Mouse (Mus musculus) ES-Bruce4 (cell line): ENCODE results near the gene Sar1a. TPM values are rescaled to one million over a fixed set of nuclear protein-coding genes. Genes with fewer than 3 reads are reported as not detected.

Source experiments
- H3K27ac ChIP-seq: 2 replicates; pipeline ENCODE4 v1.5.1; 2012; ENCODE audit warnings: low read length, inconsistent platforms; ENCODE audit not compliant: insufficient read depth
- H3K27me3 ChIP-seq: 2 replicates; pipeline ENCODE4 v1.6.1; 2012; ENCODE audit warnings: mild to moderate bottlenecking, low read length, inconsistent platforms; ENCODE audit not compliant: control insufficient read depth, poor library complexity, insufficient read depth, severe bottlenecking
- H3K36me3 ChIP-seq: 2 replicates; pipeline ENCODE4 v1.6.1; 2012; ENCODE audit warnings: inconsistent platforms, mild to moderate bottlenecking, low read length, moderate library complexity; ENCODE audit not compliant: control insufficient read depth, poor library complexity, insufficient read depth, severe bottlenecking
- H3K4me1 ChIP-seq: one replicate; pipeline ENCODE4 v1.8.1; 2011; ENCODE audit warnings: low read length; ENCODE audit not compliant: control insufficient read depth, insufficient read depth
- H3K4me3 ChIP-seq: 2 replicates; pipeline ENCODE4 v1.5.1; 2011; ENCODE audit warnings: low read depth, mild to moderate bottlenecking, low read length
- H3K9ac ChIP-seq: 2 replicates; pipeline ENCODE4 v1.6.1; 2012; ENCODE audit warnings: low read depth, mild to moderate bottlenecking, inconsistent platforms; ENCODE audit not compliant: poor library complexity, severe bottlenecking
- H3K9me3 ChIP-seq: replicated peaks from 2 replicates; pipeline ENCODE4 v1.6.1; 2012; ENCODE audit warnings: mild to moderate bottlenecking, low read length, inconsistent platforms; ENCODE audit not compliant: control insufficient read depth, poor library complexity, insufficient read depth, severe bottlenecking
- CTCF ChIP-seq: IDR thresholded peaks from one replicate; pipeline ENCODE4 v1.8.1; 2011; ENCODE audit warnings: low read depth, low read length
- EP300 ChIP-seq: IDR thresholded peaks from 2 replicates; pipeline ENCODE4 v1.6.1; 2011; ENCODE audit warnings: low read depth, low read length; ENCODE audit not compliant: insufficient read depth
- POLR2A ChIP-seq: IDR thresholded peaks from one replicate; pipeline ENCODE4 v1.8.1; 2011; ENCODE audit warnings: low read length; ENCODE audit not compliant: insufficient read depth
- polyA plus RNA-seq: library from polyadenylated mRNA; stranded (reverse); fragments of >200 nt; gene quantifications from 2 replicates; pipeline ENCODE4 v1.2.4, GENCODE M21; 2011; ENCODE audit warnings: low read depth; ENCODE audit not compliant: missing spikeins, insufficient read depth, insufficient read length

Gene Sar1a
- polyA plus RNA-seq, 1 experiment: 136 TPM

GRCm38 (mm10) chr10:61729181-61729580 lies 49.1 kb downstream of the Sar1a start:
- TF ChIP-seq CTCF: no peak
- H3K27me3 ChIP-seq: no peaks in the 10 kb centered on the region
- H3K4me3 ChIP-seq: no peak overlapping the region
- H3K4me1 ChIP-seq: no peaks in the 10 kb centered on the region
- H3K27ac ChIP-seq: no peak overlapping the region
- no peaks in the 10 kb centered on the region for H3K9me3 ChIP-seq
- H3K9ac ChIP-seq: no peak overlapping the region
- no peaks in the 10 kb centered on the region for H3K36me3 ChIP-seq

- Histone ChIP-seq H3K27ac (no peak overlapping the region), H3K4me3 (no peak overlapping the region), H3K9me3 (no peaks in the 10 kb centered on the region), H3K4me1 (no peaks in the 10 kb centered on the region), H3K9ac (no peak overlapping the region), H3K36me3 (no peaks in the 10 kb centered on the region), H3K27me3 (no peaks in the 10 kb centered on the region)
- TF ChIP-seq POLR2A (no peak), CTCF (no peak)
Observed at GRCm38 (mm10) chr10:61730171-61730570, 50.1 kb downstream of the Sar1a start.

GRCm38 (mm10) chr10:61734377-61734776 lies 54.3 kb downstream of the Sar1a start:
- Histone ChIP-seq H3K4me3 (no peak overlapping the region), H3K4me1 (no peaks in the 10 kb centered on the region), H3K27me3 (no peaks in the 10 kb centered on the region), H3K27ac (no peak overlapping the region), H3K36me3 (no peaks in the 10 kb centered on the region), H3K9me3 (no peaks in the 10 kb centered on the region), H3K9ac (no peak overlapping the region)
- TF ChIP-seq EP300 (no peak), CTCF (peak; percentile 89), POLR2A (no peak)

GRCm38 (mm10) chr10:61736671-61737078 lies 56.6 kb downstream of the Sar1a start:
- H3K9me3 ChIP-seq: no peaks in the 10 kb centered on the region
- no peak for TF ChIP-seq POLR2A
- no peaks in the 10 kb centered on the region for H3K4me1 ChIP-seq
- no peaks in the 10 kb centered on the region for H3K36me3 ChIP-seq
- H3K9ac ChIP-seq: no peak overlapping the region
- no peak overlapping the region for H3K27ac ChIP-seq
- no peak overlapping the region for H3K4me3 ChIP-seq
- no peaks in the 10 kb centered on the region for H3K27me3 ChIP-seq

GRCm38 (mm10) chr10:61737537-61737936 lies 57.4 kb downstream of the Sar1a start:
- Histone ChIP-seq H3K9me3 (no peaks in the 10 kb centered on the region), H3K4me1 (no peaks in the 10 kb centered on the region), H3K36me3 (no peaks in the 10 kb centered on the region), H3K4me3 (no peak overlapping the region), H3K27me3 (no peaks in the 10 kb centered on the region), H3K9ac (no peak overlapping the region), H3K27ac (no peak overlapping the region)
- no peak for TF ChIP-seq POLR2A
- TF ChIP-seq EP300: no peak
- no peak for TF ChIP-seq CTCF

- TF ChIP-seq POLR2A (no peak), CTCF (no peak), EP300 (no peak)
- no peaks in the 10 kb centered on the region for H3K9me3 ChIP-seq
- no peak overlapping the region for H3K27ac ChIP-seq
- H3K27me3 ChIP-seq: no peaks in the 10 kb centered on the region
- no peak overlapping the region for H3K4me3 ChIP-seq
- no peaks in the 10 kb centered on the region for H3K4me1 ChIP-seq
- no peaks in the 10 kb centered on the region for H3K36me3 ChIP-seq
- no peak overlapping the region for H3K9ac ChIP-seq
Observed at GRCm38 (mm10) chr10:61738126-61738525, 58.0 kb downstream of the Sar1a start.
